Mouse (Mus musculus) E14TG2a.4 (cell line): ENCODE data around the gene Gm45618.
"Not testable (repeated sequence)": the region's sequence is repeated elsewhere in the genome, so short reads cannot be mapped to it uniquely, and the experiment has no call there.

Experiments
- H3K27me3 ChIP-seq: 2 replicates; pipeline ENCODE4 v1.6.1; 2014; ENCODE audit warnings: low read length, control low read depth; ENCODE audit not compliant: insufficient read depth
- H3K36me3 ChIP-seq: 2 replicates; pipeline ENCODE4 v1.6.1; 2014; ENCODE audit warnings: low read length, control low read depth; ENCODE audit not compliant: insufficient read depth
- H3K4me1 ChIP-seq: replicated peaks from 2 replicates; pipeline ENCODE4 v1.6.1; 2014; ENCODE audit warnings: low read depth, low read length, control low read depth
- H3K4me3 ChIP-seq: replicated peaks from 2 replicates; pipeline ENCODE4 v1.5.1; 2014; ENCODE audit warnings: mild to moderate bottlenecking, low read length
- H3K9me3 ChIP-seq: 2 replicates; pipeline ENCODE4 v1.6.1; 2014; ENCODE audit warnings: low read length, control low read depth
- CTCF ChIP-seq: conservative IDR thresholded peaks from 2 replicates; pipeline ENCODE4 v1.5.1; 2014; ENCODE audit warnings: low read length
- NANOG ChIP-seq: IDR thresholded peaks from 2 replicates; pipeline ENCODE4 v1.6.1; 2014; ENCODE audit warnings: borderline replicate concordance, low read length, mixed read lengths
- POU5F1 ChIP-seq: IDR thresholded peaks from 2 replicates; pipeline ENCODE4 v1.6.1; 2014; ENCODE audit warnings: low read length, borderline replicate concordance

Gm45618 gene

GRCm38 (mm10) chr7:142144507-142144906 is 24.0 kb upstream of the Gm45618 start, which contains the start of gene Gm45337:
TSS of gene Gm45337 (minus strand) at chr7:142144607.
- H3K27me3 ChIP-seq = peaks cover 15% of the 10 kb centered on the region
- H3K4me1 ChIP-seq = no peaks in the 10 kb centered on the region
- H3K9me3 ChIP-seq = peaks cover 24% of the 10 kb centered on the region
- no peak for TF ChIP-seq NANOG
- no peak for TF ChIP-seq CTCF
- TF ChIP-seq POU5F1 = no peak
- H3K4me3 ChIP-seq = no peak within 1 kb of the TSS
- H3K36me3 ChIP-seq = no peaks in the 10 kb centered on the region

- not testable (repeated sequence) for H3K36me3 ChIP-seq
Measured at GRCm38 (mm10) chr7:142143506-142144010, 23.0 kb upstream of the Gm45618 start.

GRCm38 (mm10) chr7:142140696-142141095 is 20.2 kb upstream of the Gm45618 start:
- Histone ChIP-seq H3K4me3 (no peak overlapping the region), H3K9me3 (peaks cover 26% of the 10 kb centered on the region), H3K27me3 (peaks cover 15% of the 10 kb centered on the region), H3K36me3 (no peaks in the 10 kb centered on the region), H3K4me1 (no peaks in the 10 kb centered on the region)
- no peak for TF ChIP-seq CTCF
- TF ChIP-seq NANOG = no peak
- no peak for TF ChIP-seq POU5F1

More at GRCm38 (mm10) chr7:142143506-142144010, 23.0 kb upstream of the Gm45618 start:
- Histone ChIP-seq H3K27me3 (peaks cover 15% of the 10 kb centered on the region), H3K9me3 (peaks cover 26% of the 10 kb centered on the region)
- not testable (repeated sequence) for H3K4me1 ChIP-seq, H3K4me3 ChIP-seq

- not testable (repeated sequence) for H3K27me3 ChIP-seq, H3K4me3 ChIP-seq, H3K4me1 ChIP-seq, H3K36me3 ChIP-seq
- peaks cover 14% of the 10 kb centered on the region for H3K9me3 ChIP-seq
Measured at GRCm38 (mm10) chr7:142135934-142136333, 15.4 kb upstream of the Gm45618 start, which contains the start of gene Gm39115. TSS of gene Gm39115 (minus strand) at chr7:142136034.

GRCm38 (mm10) chr7:142134206-142134995 is 13.9 kb upstream of the Gm45618 start:
- 0 out of 2 replicates have a peak, but pooled peaks cover under 1% of the 10 kb centered on the region for H3K9me3 ChIP-seq
- H3K4me1 ChIP-seq = no peaks in the 10 kb centered on the region
- H3K27me3 ChIP-seq = no peaks in the 10 kb centered on the region
- H3K36me3 ChIP-seq = no peaks in the 10 kb centered on the region
- TF ChIP-seq NANOG = no peak
- TF ChIP-seq CTCF = no peak; the same call in 1 of the 2 replicates
- TF ChIP-seq POU5F1 = no peak
- no peak overlapping the region for H3K4me3 ChIP-seq

- Histone ChIP-seq H3K36me3 (no peaks in the 10 kb centered on the region), H3K4me1 (no peaks in the 10 kb centered on the region), H3K27me3 (no peaks in the 10 kb centered on the region), H3K9me3 (no peaks in the 10 kb centered on the region), H3K4me3 (no peak overlapping the region)
- TF ChIP-seq POU5F1 (no peak), NANOG (no peak), CTCF (no peak)
Measured at GRCm38 (mm10) chr7:142128843-142129242, 8.3 kb upstream of the Gm45618 start.

- peaks cover 9% of the 10 kb centered on the region for H3K9me3 ChIP-seq
- H3K4me1 ChIP-seq = no peaks in the 10 kb centered on the region; the same call in 1 of the 2 replicates
- no peaks in the 10 kb centered on the region for H3K36me3 ChIP-seq
- no peak for TF ChIP-seq POU5F1
- TF ChIP-seq CTCF = peak; percentile 51
- H3K4me3 ChIP-seq = no peak overlapping the region
- 0 out of 2 replicates have a peak, but pooled peaks cover 3% of the 10 kb centered on the region for H3K27me3 ChIP-seq
Measured at GRCm38 (mm10) chr7:142119632-142120031, 897 bp downstream of the Gm45618 start.

GRCm38 (mm10) chr7:142104747-142105146 is 15.8 kb downstream of the Gm45618 start:
- H3K4me1 ChIP-seq = no peaks in the 10 kb centered on the region
- no peaks in the 10 kb centered on the region for H3K36me3 ChIP-seq
- no peak overlapping the region for H3K4me3 ChIP-seq
- no peaks in the 10 kb centered on the region for H3K9me3 ChIP-seq
- TF ChIP-seq NANOG (no peak), CTCF (no peak), POU5F1 (no peak)
- 0 out of 2 replicates have a peak, but pooled peaks cover 8% of the 10 kb centered on the region for H3K27me3 ChIP-seq

- no peak overlapping the region for H3K4me3 ChIP-seq
- H3K36me3 ChIP-seq = no peaks in the 10 kb centered on the region
- TF ChIP-seq POU5F1 (no peak), CTCF (peak; percentile 60), NANOG (no peak)
- H3K9me3 ChIP-seq = no peaks in the 10 kb centered on the region
- H3K4me1 ChIP-seq = peaks cover 17% of the 10 kb centered on the region
- H3K27me3 ChIP-seq = peaks cover 56% of the 10 kb centered on the region
Measured at GRCm38 (mm10) chr7:142097776-142098175, 22.8 kb downstream of the Gm45618 start.

- Histone ChIP-seq H3K4me1 (peaks cover 17% of the 10 kb centered on the region), H3K4me3 (no peak overlapping the region), H3K27me3 (peaks cover 66% of the 10 kb centered on the region), H3K36me3 (no peaks in the 10 kb centered on the region), H3K9me3 (no peaks in the 10 kb centered on the region)
- TF ChIP-seq NANOG (no peak), POU5F1 (no peak), CTCF (no peak)
Measured at GRCm38 (mm10) chr7:142096701-142097100, 23.8 kb downstream of the Gm45618 start.
